ENCODE assay signal across 10 mouse cellular contexts in the genomic region with DNA sequence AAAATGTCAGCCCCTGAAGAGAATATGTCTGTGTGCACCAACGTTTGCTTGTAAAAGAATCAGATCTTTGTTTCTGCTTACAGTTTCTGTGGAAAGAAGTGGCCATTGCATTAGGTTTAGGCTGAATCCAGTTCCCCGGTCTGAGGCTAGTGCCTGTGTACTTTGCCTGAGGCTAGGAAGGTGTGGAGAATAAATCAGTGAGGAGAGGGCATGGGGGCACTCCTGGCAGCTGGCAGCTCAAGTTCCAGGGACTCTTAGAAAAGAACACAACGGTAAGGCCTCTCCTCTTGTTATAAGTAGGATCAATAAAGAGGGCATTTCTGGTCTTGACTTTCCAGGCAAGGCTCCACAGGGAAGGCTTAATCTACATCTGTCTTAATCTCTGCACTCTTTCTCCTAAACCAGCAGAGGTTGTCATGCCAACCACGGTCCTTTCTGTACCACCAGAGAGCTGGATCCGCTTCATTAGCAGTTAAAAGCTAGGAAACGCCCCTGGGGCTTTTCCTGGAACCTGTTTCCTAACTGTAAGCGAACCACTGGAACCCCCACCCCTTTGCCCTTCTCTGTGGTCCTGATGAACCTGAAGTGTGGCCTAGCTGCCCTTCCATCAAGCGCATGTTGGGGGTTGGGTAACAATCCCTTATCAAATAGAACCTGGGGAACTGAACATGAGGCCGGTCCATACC. TPM values are rescaled to one million over a fixed set of nuclear protein-coding genes. Genes with fewer than 3 reads are reported as not detected.
DNase-seq lines count a peak whose midpoint lies in the region; ATAC-seq lines count a peak whose summit lies in the region.
"Had no signal": no experiment of that assay in that cellular context is flagged by ENCODE, and none has a peak within 500 bp of the region (broad histone marks: within the 10 kb centered on the region; RNA-seq: fewer than 3 reads in every experiment).

No protein-coding gene starts in this region.

- H3K27me3 ChIP-seq in kidney, embryonic 14.5 days (ENCODE audit: control insufficient read depth, insufficient read depth, low read length), result no peaks in the 10 kb centered on the region
- peaks cover 6% of the 10 kb centered on the region; the same call in 1 of the 2 replicates for H3K27me3 ChIP-seq in hindbrain, embryonic 12.5 days
- peaks cover 7% of the 10 kb centered on the region for H3K27me3 ChIP-seq in midbrain, embryonic 13.5 days

- H3K4me2 ChIP-seq in kidney, embryonic 14.5 days (replicated peaks; ENCODE audit: low read depth, low read length), result no peak overlapping the region
- H3K4me2 ChIP-seq in hindbrain, embryonic 12.5 days (replicated peaks), result no peak overlapping the region
- H3K4me2 ChIP-seq in midbrain, embryonic 13.5 days (replicated peaks), result no peak overlapping the region

- H3K4me3 ChIP-seq in kidney, embryonic 14.5 days (ENCODE audit: low read length), result no peak overlapping the region
- no peak overlapping the region for H3K4me3 ChIP-seq in hindbrain, embryonic 12.5 days
- H3K4me3 ChIP-seq in midbrain, embryonic 13.5 days (replicated peaks), result no peak overlapping the region

- no peak overlapping the region for H3K9ac ChIP-seq in kidney, embryonic 14.5 days (ENCODE audit: low read depth, low read length)
- no peak overlapping the region for H3K9ac ChIP-seq in hindbrain, embryonic 12.5 days
- no peak overlapping the region for H3K9ac ChIP-seq in midbrain, embryonic 13.5 days (replicated peaks)

- peak overlapping the region; percentile 24; the same call in 1 of the 2 replicates for H3K27ac ChIP-seq in kidney, embryonic 14.5 days (ENCODE audit: low read depth, low read length)
- no peak overlapping the region; the same call in 1 of the 2 replicates for H3K27ac ChIP-seq in hindbrain, embryonic 12.5 days
- H3K27ac ChIP-seq in midbrain, embryonic 13.5 days, result peak overlapping the region; percentile 64; the same call in 1 of the 2 replicates
- H3K27ac ChIP-seq: macrophage had no signal

- WGBS in kidney, embryonic 14.5 days, result 34% methylated on average over 9 of the region's 9 CpGs
- WGBS in hindbrain, embryonic 12.5 days, result 25% methylated on average over 9 of the region's 9 CpGs
- WGBS in midbrain, embryonic 13.5 days, result 14% methylated on average over 9 of the region's 9 CpGs

- no peak for DNase-seq in kidney, postnatal 10 days
- DNase-seq in c-Kit-positive CD71-positive TER-119-negative erythroid progenitor cells, embryonic 14.5 days (ENCODE audit: low read depth), result peak; percentile 44
- DNase-seq in spleen, postnatal 14 days (ENCODE audit: low spot score in 2 of 2), result no peak
- no peak for DNase-seq in heart, postnatal 4 days
- no peak for DNase-seq in cerebellum, postnatal 4 days (ENCODE audit: low spot score in 2 of 2)
- DNase-seq: cerebellum, adult 9-11 months had no signal

- no peaks in the 10 kb centered on the region for H3K36me3 ChIP-seq in kidney, embryonic 14.5 days (ENCODE audit: control insufficient read depth, insufficient read depth, low read length)
- H3K36me3 ChIP-seq in hindbrain, embryonic 12.5 days, result no peaks in the 10 kb centered on the region
- H3K36me3 ChIP-seq in midbrain, embryonic 13.5 days, result no peaks in the 10 kb centered on the region

- peaks cover 4% of the 10 kb centered on the region; the same call in 1 of the 2 replicates for H3K4me1 ChIP-seq in kidney, embryonic 14.5 days (ENCODE audit: control insufficient read depth, insufficient read depth, low read length)
- peaks cover 10% of the 10 kb centered on the region for H3K4me1 ChIP-seq in hindbrain, embryonic 12.5 days
- H3K4me1 ChIP-seq in midbrain, embryonic 13.5 days (replicated peaks), result peaks cover 21% of the 10 kb centered on the region

- ATAC-seq in kidney, embryonic 14.5 days (ENCODE audit: low FRiP score, low TSS enrichment), result peak; percentile 34; the same call in 1 of the 2 replicates
- peak; percentile 86 for ATAC-seq in hindbrain, embryonic 12.5 days (ENCODE audit: low FRiP score)
- peak; percentile 77 for ATAC-seq in midbrain, embryonic 13.5 days

- no peaks in the 10 kb centered on the region for H3K9me3 ChIP-seq in kidney, embryonic 14.5 days (ENCODE audit: control insufficient read depth, low read length)
- no peaks in the 10 kb centered on the region for H3K9me3 ChIP-seq in hindbrain, embryonic 12.5 days (replicated peaks)
- H3K9me3 ChIP-seq in midbrain, embryonic 13.5 days, result no peaks in the 10 kb centered on the region

RNA-seq across cellular contexts. Expression of a gene that starts 4.3 kb away (rescaled TPM):
- polyA plus RNA-seq in kidney, embryonic 14.5 days (2014; fragmentation: Nextera tagmentation; extraction: Ambion mirVana), result 7.2 and 11.4 TPM in 2 replicates
- 2.3 and 2.6 TPM in 2 replicates for polyA plus RNA-seq in hindbrain, embryonic 12.5 days (2016; fragmentation: Nextera tagmentation; extraction: Ambion mirVana)
- polyA plus RNA-seq in midbrain, embryonic 13.5 days (2015; fragmentation: Nextera tagmentation; extraction: Ambion mirVana), result 0.67 and 1.2 TPM in 2 replicates
- total RNA-seq in heart, postnatal 4 days (2021), result 1 to 10 TPM; 7.6 to 7.8 TPM

RNA-seq across cellular contexts. Expression of a gene that starts 58.8 kb away (rescaled TPM):
- polyA plus RNA-seq in kidney, embryonic 14.5 days (2014; fragmentation: Nextera tagmentation; extraction: Ambion mirVana), result 111 TPM in 2 replicates
- polyA plus RNA-seq in hindbrain, embryonic 12.5 days (2016; fragmentation: Nextera tagmentation; extraction: Ambion mirVana), result 97.6 and 98.1 TPM in 2 replicates
- 120 and 122 TPM in 2 replicates for polyA plus RNA-seq in midbrain, embryonic 13.5 days (2015; fragmentation: Nextera tagmentation; extraction: Ambion mirVana)
- total RNA-seq in heart, postnatal 4 days (2021), result 10 to 100 TPM; 74.1 to 79.4 TPM

Comparison
In these comparisons a context has a peak if more than half of its experiments do, and no peak if none do; other contexts are left out.
1. ATAC-seq: peak in every context shown above with its lines; median percentile 86 in hindbrain, embryonic 12.5 days; 77 in midbrain, embryonic 13.5 days; 34 in kidney, embryonic 14.5 days.